Mouse (Mus musculus) gastrocnemius, postnatal 14 days (tissue): ENCODE measurements around the gene Doc2b. TPM values are rescaled to one million over a fixed set of nuclear protein-coding genes. Genes with fewer than 3 reads are reported as not detected.
"Not testable (repeated sequence)": the region's sequence is repeated elsewhere in the genome, so short reads cannot be mapped to it uniquely, and the experiment has no call there.

Source experiments
- DNase-seq: peaks from one replicate; pipeline ENCODE4 v3.0.0; 2021; ENCODE audit warnings: mixed read lengths
- intact Hi-C: fragments of 180-260 bp; cut with DNase I; formaldehyde crosslinking; loops from one replicate; pipeline ENCODE4 v1.15.1; 2025; ENCODE audit warnings: low total_unique reads
- total RNA-seq, 2 experiments: library from RNA; stranded (reverse); gene quantifications; 2 replicates each; pipeline ENCODE4 v1.2.3; 2021

Doc2b gene
- total RNA-seq, 2 experiments from 2014 or later: 0.53 to 1.8 TPM

GRCm38 (mm10) chr11:75741615-75742014 lies 54.2 kb downstream of the Doc2b start:
- no peak for DNase-seq
- intact Hi-C loops: no loop called here

- no peak for DNase-seq
- intact Hi-C loops: no loop called here
Measured at GRCm38 (mm10) chr11:75740204-75740603, 55.6 kb downstream of the Doc2b start.

GRCm38 (mm10) chr11:75738477-75738821 lies 57.4 kb downstream of the Doc2b start:
- intact Hi-C loops: no loop called here
- no peak for DNase-seq

GRCm38 (mm10) chr11:75737806-75738476 lies 57.9 kb downstream of the Doc2b start:
- intact Hi-C loops: no loop called here

GRCm38 (mm10) chr11:75736978-75737377 lies 58.9 kb downstream of the Doc2b start:
- intact Hi-C loops: no loop called here
- DNase-seq: no peak

More at GRCm38 (mm10) chr11:75737806-75738476, 57.9 kb downstream of the Doc2b start:
- no peak for DNase-seq

- intact Hi-C loops: no loop called here
- DNase-seq: no peak
Measured at GRCm38 (mm10) chr11:75735462-75736252, 60.2 kb downstream of the Doc2b start.

GRCm38 (mm10) chr11:75733227-75733940 lies 62.5 kb downstream of the Doc2b start:
- DNase-seq: peak; percentile 78
- intact Hi-C loops: no loop called here

- intact Hi-C loops: no loop called here
Measured at GRCm38 (mm10) chr11:75732434-75733226, 63.2 kb downstream of the Doc2b start, which contains the start of gene Ywhae. TSS of gene Ywhae (plus strand) at chr11:75732869.

GRCm38 (mm10) chr11:75727659-75728058 lies 68.2 kb downstream of the Doc2b start:
- DNase-seq, intact Hi-C loops: not testable (repeated sequence)

More at GRCm38 (mm10) chr11:75732434-75733226, 63.2 kb downstream of the Doc2b start, which contains the start of gene Ywhae:
- peak; percentile 91 for DNase-seq

- intact Hi-C loops: no loop called here
- DNase-seq: no peak
Measured at GRCm38 (mm10) chr11:75727168-75727567, 68.7 kb downstream of the Doc2b start.

GRCm38 (mm10) chr11:75722339-75722738 lies 73.5 kb downstream of the Doc2b start:
- no peak for DNase-seq
- intact Hi-C loops: no loop called here

Other genes starting within 250 kb of the Doc2b start
- 100 to 1,000 TPM; 176 to 185 TPM for gene Pitpna, start 208.0 kb downstream of the Doc2b start, total RNA-seq
- gene Inpp5k, start 165.1 kb downstream of the Doc2b start, total RNA-seq: 10 to 100 TPM; 17.0 to 23.0 TPM
- gene Myo1c, start 145.5 kb downstream of the Doc2b start, total RNA-seq: 10 to 100 TPM; 50.5 to 51.8 TPM
- 10 to 100 TPM; 44.6 to 45.4 TPM for gene Crk, start 116.8 kb downstream of the Doc2b start, total RNA-seq
- gene Ywhae, start 63.2 kb downstream of the Doc2b start, total RNA-seq: 100 to 1,000 TPM; 633 to 674 TPM
- gene Rph3al, start 142.4 kb upstream of the Doc2b start, total RNA-seq: 1 to 10 TPM; 3.9 to 5.6 TPM
- gene 1700016K19Rik, start 203.9 kb upstream of the Doc2b start, total RNA-seq: not detected
- gene Rflnb, start 231.7 kb upstream of the Doc2b start, total RNA-seq: 10 to 100 TPM; 50.0 to 59.5 TPM